Mouse (Mus musculus) heart, postnatal 0 days (tissue): Measurements from ENCODE around the gene Ush2a.

Source experiments
- CTCF ChIP-seq: IDR thresholded peaks from 2 replicates; pipeline ENCODE4 v1.5.1; 2016; ENCODE audit warnings: antibody characterized with exemption, control low read depth, low read depth
- EP300 ChIP-seq: IDR thresholded peaks from 2 replicates; pipeline ENCODE4 v1.6.1; 2016; ENCODE audit warnings: antibody characterized with exemption, low read depth

GRCm38 (mm10) chr1:188668513-188668912 lies 406.7 kb downstream of the Ush2a start:
- no peak for TF ChIP-seq CTCF
- no peak for TF ChIP-seq EP300
